Mouse (Mus musculus) midbrain, embryonic 10.5 days (tissue): ENCODE data around the gene Guk1. TPM values are rescaled to one million over a fixed set of nuclear protein-coding genes. Genes with fewer than 3 reads are reported as not detected.
"Not testable (repeated sequence)": the region's sequence is repeated elsewhere in the genome, so short reads cannot be mapped to it uniquely, and the experiment has no call there.

Experiments
- DNase-seq: peaks from one replicate; pipeline ENCODE4 v3.0.0-alpha.2; 2017; ENCODE audit warnings: low spot score
- H3K27ac ChIP-seq: fragments of 300-500 bp; sonication (generic); replicated peaks from 2 replicates; pipeline ENCODE4 v1.5.1; 2016; ENCODE audit warnings: mild to moderate bottlenecking
- H3K27me3 ChIP-seq: fragments of 300-500 bp; sonication (generic); 2 replicates; pipeline ENCODE4 v1.6.1; 2016; ENCODE audit warnings: low read depth, mild to moderate bottlenecking; ENCODE audit not compliant: poor library complexity, severe bottlenecking
- H3K36me3 ChIP-seq: fragments of 300-500 bp; sonication (generic); 2 replicates; pipeline ENCODE4 v1.6.1; 2016; ENCODE audit warnings: mild to moderate bottlenecking, moderate library complexity
- H3K4me1 ChIP-seq: fragments of 300-500 bp; sonication (generic); 2 replicates; pipeline ENCODE4 v1.6.1; 2016
- H3K4me3 ChIP-seq: fragments of 300-500 bp; sonication (generic); 2 replicates; pipeline ENCODE4 v1.5.1; 2016; ENCODE audit warnings: mild to moderate bottlenecking, moderate library complexity
- H3K9me3 ChIP-seq: fragments of 300-500 bp; sonication (generic); replicated peaks from 2 replicates; pipeline ENCODE4 v1.6.1; 2016; ENCODE audit warnings: mild to moderate bottlenecking
- WGBS: fragments of 180-500 bp; shearing (Covaris S2); methylation state at CpG from one replicate; pipeline ENCODE4 v1.1.7; 2016; 5-methylcytosine and 5-hydroxymethylcytosine counted together
- polyA plus RNA-seq: library from polyadenylated mRNA; unstranded; fragments of >200 nt; fragmentation: Nextera tagmentation; extraction: Ambion mirVana; gene quantifications from 2 replicates; pipeline ENCODE4 v1.2.1, GENCODE M21; 2016

Gene Guk1
- polyA plus RNA-seq, 1 experiment from 2014 or later: 115 TPM

DNA sequence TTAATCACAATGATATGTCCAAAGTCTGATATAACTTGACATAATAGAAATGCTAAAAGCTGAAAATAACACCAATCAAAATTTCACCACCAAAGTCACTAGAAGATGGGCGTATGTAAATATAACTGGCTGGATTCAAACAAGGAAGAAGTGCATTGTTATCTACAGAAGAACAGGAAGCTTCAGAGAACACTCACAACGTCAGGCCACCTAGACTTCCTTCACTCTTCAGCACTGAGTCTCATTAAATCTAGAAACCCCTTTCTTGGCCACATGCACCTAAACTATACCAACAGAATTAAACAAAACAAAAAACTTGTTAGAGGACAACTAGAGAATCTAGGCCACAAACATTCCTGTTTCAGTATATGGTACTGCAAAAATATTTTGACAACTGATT lies 32.5 kb upstream of the Guk1 start:
- DNase-seq: no peak
- peaks cover 49% of the 10 kb centered on the region for H3K4me1 ChIP-seq
- no peaks in the 10 kb centered on the region for H3K27me3 ChIP-seq
- no peaks in the 10 kb centered on the region for H3K9me3 ChIP-seq
- peaks cover 48% of the 10 kb centered on the region for H3K36me3 ChIP-seq
- 88% methylated on average over 2 of the region's 2 CpGs for WGBS
- no peak overlapping the region for H3K27ac ChIP-seq
- no peak overlapping the region for H3K4me3 ChIP-seq

DNA sequence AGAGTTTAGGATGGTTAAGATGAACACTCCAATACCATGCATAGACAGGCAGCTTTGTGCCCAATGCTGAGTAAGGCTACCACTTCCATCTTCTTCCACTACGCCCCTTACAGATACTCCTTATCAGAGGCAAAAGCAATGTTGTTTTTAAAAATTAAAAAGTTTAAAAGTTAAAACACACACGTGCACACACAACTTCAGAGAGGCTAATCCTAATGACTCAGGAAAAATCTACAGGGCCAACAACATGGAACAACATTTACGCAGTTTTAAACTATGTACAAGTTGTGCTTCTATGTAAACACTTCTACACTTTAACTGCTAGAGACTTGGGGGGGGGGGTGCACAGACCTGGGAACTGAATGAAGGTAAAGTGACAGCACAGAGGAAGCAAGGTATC lies 32.0 kb upstream of the Guk1 start:
- no peak overlapping the region for H3K27ac ChIP-seq
- no peaks in the 10 kb centered on the region for H3K9me3 ChIP-seq
- peaks cover 52% of the 10 kb centered on the region for H3K36me3 ChIP-seq
- DNase-seq: no peak
- H3K27me3 ChIP-seq: no peaks in the 10 kb centered on the region
- WGBS: 91% methylated on average over 3 of the region's 3 CpGs
- H3K4me3 ChIP-seq: no peak overlapping the region
- H3K4me1 ChIP-seq: peaks cover 47% of the 10 kb centered on the region

- no peak overlapping the region for H3K27ac ChIP-seq
- H3K36me3 ChIP-seq: peaks cover 69% of the 10 kb centered on the region
- WGBS: 93% methylated on average over 4 of the region's 4 CpGs
Measured at GRCm38 (mm10) chr11:59222306-59222705, 30.3 kb upstream of the Guk1 start.

DNA sequence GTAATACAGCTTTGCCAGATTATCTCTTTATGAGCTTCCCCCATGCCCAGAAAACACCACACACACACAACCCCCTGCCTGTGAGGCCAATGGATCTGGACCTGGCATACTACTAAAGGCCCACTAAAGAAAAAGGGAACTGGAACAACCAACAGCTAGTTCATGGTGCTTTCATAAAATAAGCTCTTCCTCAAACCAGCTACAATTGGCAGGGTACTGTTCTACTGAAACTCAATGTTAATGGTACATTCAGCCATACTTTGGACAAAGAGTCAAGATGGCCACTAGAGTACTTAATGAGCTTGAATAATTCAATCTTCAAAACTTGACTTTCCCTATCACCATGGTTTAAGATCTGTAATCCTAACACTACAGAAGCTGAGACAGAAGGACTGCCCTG lies 29.6 kb upstream of the Guk1 start:
- no peaks in the 10 kb centered on the region for H3K9me3 ChIP-seq
- peaks cover 73% of the 10 kb centered on the region for H3K36me3 ChIP-seq
- H3K27me3 ChIP-seq: no peaks in the 10 kb centered on the region
- no peak for DNase-seq
- no peak overlapping the region for H3K4me3 ChIP-seq
- H3K4me1 ChIP-seq: peaks cover 32% of the 10 kb centered on the region
- no peak overlapping the region for H3K27ac ChIP-seq

More at GRCm38 (mm10) chr11:59222306-59222705, 30.3 kb upstream of the Guk1 start:
- H3K4me3 ChIP-seq: no peak overlapping the region
- H3K27me3 ChIP-seq: no peaks in the 10 kb centered on the region
- no peak for DNase-seq
- peaks cover 39% of the 10 kb centered on the region for H3K4me1 ChIP-seq
- H3K9me3 ChIP-seq: no peaks in the 10 kb centered on the region

DNA sequence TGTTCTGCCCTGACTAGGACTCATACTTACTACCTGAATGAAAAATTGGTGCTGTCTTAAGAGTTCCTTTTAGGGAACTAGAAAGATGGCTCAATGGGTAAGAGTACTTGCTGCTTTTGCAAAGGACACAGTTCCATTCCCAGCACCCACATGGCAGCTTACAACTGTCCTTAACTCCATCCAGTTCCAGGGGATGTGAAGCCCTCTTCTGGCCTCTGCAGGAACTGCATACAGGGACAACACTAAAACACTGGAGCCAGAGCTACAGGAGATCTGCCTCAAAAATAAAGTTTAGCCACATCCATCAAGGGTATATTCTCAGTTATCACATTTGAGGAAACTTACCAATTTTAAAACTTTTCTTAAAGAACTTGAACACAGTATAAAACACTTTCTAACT lies 27.1 kb upstream of the Guk1 start:
- no peaks in the 10 kb centered on the region for H3K27me3 ChIP-seq
- no peaks in the 10 kb centered on the region for H3K9me3 ChIP-seq
- peaks cover 92% of the 10 kb centered on the region for H3K36me3 ChIP-seq
- H3K4me3 ChIP-seq: no peak overlapping the region
- H3K27ac ChIP-seq: no peak overlapping the region
- peak; percentile 38 for DNase-seq
- H3K4me1 ChIP-seq: peaks cover 13% of the 10 kb centered on the region; the same call in 1 of the 2 replicates

GRCm38 (mm10) chr11:59218389-59218998 lies 26.5 kb upstream of the Guk1 start:
- Histone ChIP-seq H3K27ac (no peak overlapping the region), H3K4me1 (0 out of 2 replicates have a peak, but pooled peaks cover 9% of the 10 kb centered on the region), H3K27me3 (no peaks in the 10 kb centered on the region), H3K9me3 (no peaks in the 10 kb centered on the region), H3K36me3 (peaks cover 90% of the 10 kb centered on the region), H3K4me3 (no peak overlapping the region)
- WGBS: 89% methylated on average over 4 of the region's 4 CpGs
- DNase-seq: no peak

DNA sequence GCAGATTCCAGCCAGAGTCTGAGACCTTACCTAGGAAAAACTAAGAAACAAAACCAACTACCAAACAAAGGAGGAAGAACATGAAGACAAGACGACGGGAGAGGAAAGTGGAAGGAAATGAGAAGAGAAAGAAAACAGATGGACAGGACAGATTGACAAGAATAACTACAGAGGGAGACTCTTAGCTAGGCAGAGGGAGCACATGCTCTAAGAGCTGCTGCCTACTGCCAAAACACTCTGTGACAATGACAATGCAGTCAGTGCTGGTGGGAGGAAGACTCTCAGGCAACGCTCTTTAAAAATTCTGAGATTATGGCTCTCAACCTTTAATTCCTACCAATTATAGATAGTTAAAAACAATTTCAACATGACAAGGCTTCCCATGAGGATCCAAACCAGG lies 24.9 kb upstream of the Guk1 start:
- no peaks in the 10 kb centered on the region for H3K9me3 ChIP-seq
- 0 out of 2 replicates have a peak, but pooled peaks cover 6% of the 10 kb centered on the region for H3K4me1 ChIP-seq
- no peak overlapping the region for H3K4me3 ChIP-seq
- 88% methylated on average over 3 of the region's 3 CpGs for WGBS
- peaks cover 90% of the 10 kb centered on the region for H3K36me3 ChIP-seq
- H3K27ac ChIP-seq: no peak overlapping the region
- no peaks in the 10 kb centered on the region for H3K27me3 ChIP-seq
- no peak for DNase-seq

DNA sequence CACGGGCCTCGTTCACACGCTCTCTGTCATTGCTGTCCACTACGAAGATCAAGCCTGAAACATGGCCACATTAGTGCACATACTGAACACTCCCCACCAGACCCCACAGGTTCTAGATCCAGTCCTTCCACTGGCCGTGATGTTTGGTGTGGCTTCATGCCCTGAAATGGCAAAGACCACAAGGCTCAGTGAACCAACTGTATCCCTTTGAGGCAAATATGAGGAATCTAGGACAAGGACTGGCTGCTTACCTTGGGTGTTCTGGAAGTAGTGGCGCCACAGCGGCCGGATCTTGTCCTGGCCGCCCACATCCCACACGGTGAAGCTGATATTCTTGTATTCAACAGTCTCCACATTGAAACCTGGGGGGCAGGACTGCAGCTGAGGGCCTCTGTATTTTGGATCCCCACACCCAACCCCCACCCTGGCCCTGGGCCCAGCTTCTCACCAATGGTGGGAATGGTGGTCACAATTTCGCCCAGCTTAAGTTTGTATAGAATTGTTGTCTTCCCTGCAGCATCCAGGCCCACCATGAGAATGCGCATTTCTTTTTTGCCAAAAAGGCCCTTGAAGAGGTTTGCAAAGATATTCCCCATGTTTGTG lies 21.0 kb upstream of the Guk1 start:
- 95% methylated on average over 12 of the region's 12 CpGs for WGBS
- no peak for DNase-seq
- peaks cover 82% of the 10 kb centered on the region for H3K36me3 ChIP-seq
- no peak overlapping the region for H3K4me3 ChIP-seq
- no peak overlapping the region for H3K27ac ChIP-seq
- H3K9me3 ChIP-seq: no peaks in the 10 kb centered on the region
- H3K27me3 ChIP-seq: no peaks in the 10 kb centered on the region
- peaks cover 28% of the 10 kb centered on the region for H3K4me1 ChIP-seq

GRCm38 (mm10) chr11:59212320-59212719 lies 20.3 kb upstream of the Guk1 start:
- DNase-seq, H3K9me3 ChIP-seq, H3K4me3 ChIP-seq, H3K27me3 ChIP-seq, H3K27ac ChIP-seq: not testable (repeated sequence)
- Histone ChIP-seq H3K4me1 (peaks cover 33% of the 10 kb centered on the region), H3K36me3 (peaks cover 76% of the 10 kb centered on the region)
- 90% methylated on average over 12 of the region's 12 CpGs for WGBS

GRCm38 (mm10) chr11:59211561-59211960 lies 19.5 kb upstream of the Guk1 start:
- H3K4me1 ChIP-seq: peaks cover 33% of the 10 kb centered on the region
- H3K36me3 ChIP-seq: peaks cover 78% of the 10 kb centered on the region
- not testable (repeated sequence) for H3K27me3 ChIP-seq, DNase-seq, H3K27ac ChIP-seq, H3K4me3 ChIP-seq, H3K9me3 ChIP-seq
- 95% methylated on average over 9 of the region's 9 CpGs for WGBS

DNA sequence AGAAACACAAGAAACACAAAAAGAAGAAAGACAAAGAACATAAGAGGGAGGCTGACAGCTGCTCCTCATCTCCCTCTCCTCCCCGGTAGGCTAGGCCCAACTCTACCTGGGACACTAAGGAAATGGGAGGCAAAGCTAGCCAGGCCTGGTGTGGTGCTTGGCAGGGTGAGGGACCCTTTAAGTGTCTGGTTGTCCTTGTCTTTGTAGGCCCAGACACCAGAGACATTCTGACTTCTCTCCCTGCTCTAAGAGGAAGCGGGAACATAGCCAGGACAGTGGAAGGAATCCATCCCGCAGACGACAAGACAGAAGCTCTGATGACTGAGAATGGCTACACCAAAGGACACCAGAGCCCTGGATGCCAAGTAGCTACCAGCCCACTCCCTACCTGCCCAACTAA lies 18.0 kb upstream of the Guk1 start:
- 89% methylated on average over 4 of the region's 4 CpGs for WGBS
- no peaks in the 10 kb centered on the region for H3K9me3 ChIP-seq
- no peaks in the 10 kb centered on the region for H3K27me3 ChIP-seq
- H3K4me3 ChIP-seq: no peak overlapping the region
- peaks cover 79% of the 10 kb centered on the region for H3K36me3 ChIP-seq
- DNase-seq: no peak
- no peak overlapping the region for H3K27ac ChIP-seq
- H3K4me1 ChIP-seq: peaks cover 33% of the 10 kb centered on the region

DNA sequence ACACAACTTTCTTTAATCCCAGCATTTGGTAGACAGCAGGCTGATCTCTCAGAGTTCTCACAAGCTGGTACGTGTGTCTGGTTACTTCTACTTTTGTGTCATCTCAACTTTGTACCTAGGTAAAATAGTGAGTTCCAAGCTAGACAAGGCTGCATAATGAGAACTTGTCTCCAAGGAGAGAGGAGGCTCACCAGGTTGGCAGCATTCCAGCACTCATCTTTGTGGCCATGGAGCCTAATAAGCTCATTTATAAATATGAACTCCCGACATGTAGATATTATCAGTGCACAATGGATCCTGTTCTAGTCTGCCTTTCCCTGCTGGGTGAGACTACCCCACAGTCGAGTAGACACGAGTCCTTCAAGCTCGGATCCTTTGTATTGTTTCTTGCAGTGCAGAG lies 17.6 kb upstream of the Guk1 start:
- H3K27ac ChIP-seq: no peak overlapping the region
- 85% methylated on average over 5 of the region's 5 CpGs for WGBS
- no peaks in the 10 kb centered on the region for H3K27me3 ChIP-seq
- peaks cover 33% of the 10 kb centered on the region for H3K4me1 ChIP-seq
- H3K9me3 ChIP-seq: no peaks in the 10 kb centered on the region
- peaks cover 79% of the 10 kb centered on the region for H3K36me3 ChIP-seq
- DNase-seq: no peak
- peak overlapping the region; percentile 95 for H3K4me3 ChIP-seq

GRCm38 (mm10) chr11:59209003-59209441 lies 17.0 kb upstream of the Guk1 start:
- WGBS: 14% methylated on average over 18 of the region's 18 CpGs
- peaks cover 80% of the 10 kb centered on the region for H3K36me3 ChIP-seq

More at GRCm38 (mm10) chr11:59209003-59209441, 17.0 kb upstream of the Guk1 start:
- H3K27ac ChIP-seq: peak overlapping the region; percentile 94
- H3K9me3 ChIP-seq: no peaks in the 10 kb centered on the region
- DNase-seq: peak; percentile 71
- H3K4me1 ChIP-seq: peaks cover 27% of the 10 kb centered on the region
- H3K27me3 ChIP-seq: no peaks in the 10 kb centered on the region
- H3K4me3 ChIP-seq: peak overlapping the region; percentile 95
